Mouse (Mus musculus) testis, adult 2 months (tissue): ENCODE data around the gene Ivd.

Source experiments
- CTCF ChIP-seq: fragments of 200-500 bp; IDR thresholded peaks from 2 replicates; pipeline ENCODE4 v1.5.1; 2012; ENCODE audit warnings: low read depth, mild to moderate bottlenecking, inconsistent platforms, low read length, moderate library complexity; ENCODE audit not compliant: control insufficient read depth, insufficient read depth, insufficient replicate concordance
- POLR2A ChIP-seq: fragments of 200-500 bp; IDR thresholded peaks from 2 replicates; pipeline ENCODE4 v1.6.1; 2012; ENCODE audit warnings: low read depth, mild to moderate bottlenecking, inconsistent platforms, low read length, moderate library complexity; ENCODE audit not compliant: control insufficient read depth

- TF ChIP-seq CTCF (no peak), POLR2A (no peak)
These were observed 58.7 kb downstream of the Ivd start for GRCm38 (mm10) chr2:118920428-118920827.
